Mouse (Mus musculus): ENCODE results near the gene Zdhhc17. TPM values are rescaled to one million over a fixed set of nuclear protein-coding genes. Genes with fewer than 3 reads are reported as not detected.

Gene Zdhhc17
- polyA plus RNA-seq, 1 experiment from 2014 or later: 26.6 TPM

DNA sequence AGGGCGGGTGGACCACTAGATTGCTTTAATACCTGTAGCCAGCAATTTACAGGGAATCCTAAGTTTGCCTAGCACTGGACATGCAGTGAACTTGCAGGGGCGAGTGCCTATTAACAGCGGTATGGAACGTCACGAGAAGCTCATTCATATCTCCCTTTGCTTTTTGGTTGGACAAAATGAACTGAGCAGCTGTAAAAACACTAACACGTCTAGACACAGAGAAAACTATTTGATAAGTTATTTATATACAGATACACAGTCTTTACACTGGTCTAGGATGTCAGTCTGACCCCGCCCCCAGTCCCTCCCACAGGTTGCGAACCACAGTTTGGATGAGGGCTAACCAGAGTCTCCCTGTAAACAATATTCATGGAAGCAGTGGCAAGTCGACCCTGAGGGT, 67.1 kb downstream of the Zdhhc17 start:
- Histone ChIP-seq H3K9ac (ENCODE audit: low read length) (no peak overlapping the region), H3K9me3 (ENCODE audit: control insufficient read depth, low read length) (no peaks in the 10 kb centered on the region), H3K27me3 (ENCODE audit: control insufficient read depth, insufficient read depth, low read length) (no peaks in the 10 kb centered on the region), H3K4me2 (ENCODE audit: low read depth, severe bottlenecking) (no peak overlapping the region), H3K36me3 (ENCODE audit: control insufficient read depth, insufficient read depth, low read length) (peaks cover 15% of the 10 kb centered on the region), H3K4me1 (ENCODE audit: control insufficient read depth, insufficient read depth, low read length) (no peaks in the 10 kb centered on the region), H3K27ac (replicated peaks; ENCODE audit: low read depth, low read length) (no peak overlapping the region), H3K4me3 (ENCODE audit: low read depth, low read length) (no peak overlapping the region)
- ATAC-seq (ENCODE audit: insufficient number of reproducible peaks, low FRiP score, low TSS enrichment, low read depth) (no peak), DNase-seq (ENCODE audit: low spot score) (no peak)
- 91% methylated on average over 9 of the region's 9 CpGs for WGBS

DNA sequence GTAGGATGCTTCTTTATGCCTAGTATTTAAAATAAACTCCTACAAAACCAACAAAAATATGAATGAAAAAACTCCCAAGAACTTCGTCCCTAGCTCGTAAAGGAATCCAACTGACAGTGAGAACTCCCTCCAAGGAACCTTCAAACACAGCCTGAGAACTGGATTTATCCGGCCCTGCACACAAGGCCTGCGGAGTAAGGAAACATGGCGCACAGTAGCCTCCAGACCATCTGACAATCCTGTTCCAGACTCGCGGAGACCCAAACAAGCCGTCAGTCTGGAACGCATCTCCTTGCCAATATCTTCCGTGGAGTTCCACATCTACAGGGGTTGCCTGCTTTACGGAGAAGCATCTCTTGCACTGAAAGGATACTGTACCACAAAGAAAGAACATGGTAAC, 68.0 kb downstream of the Zdhhc17 start:
- H3K36me3 ChIP-seq (ENCODE audit: control insufficient read depth, insufficient read depth, low read length): peaks cover 13% of the 10 kb centered on the region

GRCm38 (mm10) chr10:110940740-110941398, 69.1 kb downstream of the Zdhhc17 start:
- WGBS: 88% methylated on average over 13 of the region's 13 CpGs
- Histone ChIP-seq H3K4me2 (ENCODE audit: low read depth, severe bottlenecking) (no peak overlapping the region), H3K4me1 (ENCODE audit: control insufficient read depth, insufficient read depth, low read length) (no peaks in the 10 kb centered on the region), H3K9me3 (ENCODE audit: control insufficient read depth, low read length) (no peaks in the 10 kb centered on the region), H3K9ac (ENCODE audit: low read length) (no peak overlapping the region), H3K36me3 (ENCODE audit: control insufficient read depth, insufficient read depth, low read length) (peaks cover 11% of the 10 kb centered on the region), H3K27ac (replicated peaks; ENCODE audit: low read depth, low read length) (no peak overlapping the region), H3K27me3 (ENCODE audit: control insufficient read depth, insufficient read depth, low read length) (no peaks in the 10 kb centered on the region), H3K4me3 (ENCODE audit: low read depth, low read length) (no peak overlapping the region)
- ATAC-seq (ENCODE audit: insufficient number of reproducible peaks, low FRiP score, low TSS enrichment, low read depth) (no peak), DNase-seq (ENCODE audit: low spot score) (no peak)

More for the DNA sequence above, 68.0 kb downstream of the Zdhhc17 start:
- H3K27ac ChIP-seq (replicated peaks; ENCODE audit: low read depth, low read length): no peak overlapping the region
- H3K4me1 ChIP-seq (ENCODE audit: control insufficient read depth, insufficient read depth, low read length): no peaks in the 10 kb centered on the region
- no peak overlapping the region for H3K4me2 ChIP-seq (ENCODE audit: low read depth, severe bottlenecking)
- H3K9me3 ChIP-seq (ENCODE audit: control insufficient read depth, low read length): no peaks in the 10 kb centered on the region
- 92% methylated on average over 11 of the region's 11 CpGs for WGBS
- no peaks in the 10 kb centered on the region for H3K27me3 ChIP-seq (ENCODE audit: control insufficient read depth, insufficient read depth, low read length)
- H3K4me3 ChIP-seq (ENCODE audit: low read depth, low read length): no peak overlapping the region
- H3K9ac ChIP-seq (ENCODE audit: low read length): no peak overlapping the region
- DNase-seq (ENCODE audit: low spot score) (no peak), ATAC-seq (ENCODE audit: insufficient number of reproducible peaks, low FRiP score, low TSS enrichment, low read depth) (no peak)

- Histone ChIP-seq H3K4me2 (ENCODE audit: low read depth, severe bottlenecking) (no peak overlapping the region), H3K27me3 (ENCODE audit: control insufficient read depth, insufficient read depth, low read length) (no peaks in the 10 kb centered on the region), H3K4me1 (ENCODE audit: control insufficient read depth, insufficient read depth, low read length) (no peaks in the 10 kb centered on the region), H3K27ac (replicated peaks; ENCODE audit: low read depth, low read length) (no peak overlapping the region), H3K9me3 (ENCODE audit: control insufficient read depth, low read length) (no peaks in the 10 kb centered on the region), H3K36me3 (ENCODE audit: control insufficient read depth, insufficient read depth, low read length) (peaks cover 11% of the 10 kb centered on the region), H3K4me3 (ENCODE audit: low read depth, low read length) (no peak overlapping the region), H3K9ac (ENCODE audit: low read length) (no peak overlapping the region)
- ATAC-seq (ENCODE audit: insufficient number of reproducible peaks, low FRiP score, low TSS enrichment, low read depth) (no peak), DNase-seq (ENCODE audit: low spot score) (no peak)
- WGBS: 91% methylated on average over 4 of the region's 4 CpGs
Observed at GRCm38 (mm10) chr10:110939717-110940116, 70.2 kb downstream of the Zdhhc17 start.

DNA sequence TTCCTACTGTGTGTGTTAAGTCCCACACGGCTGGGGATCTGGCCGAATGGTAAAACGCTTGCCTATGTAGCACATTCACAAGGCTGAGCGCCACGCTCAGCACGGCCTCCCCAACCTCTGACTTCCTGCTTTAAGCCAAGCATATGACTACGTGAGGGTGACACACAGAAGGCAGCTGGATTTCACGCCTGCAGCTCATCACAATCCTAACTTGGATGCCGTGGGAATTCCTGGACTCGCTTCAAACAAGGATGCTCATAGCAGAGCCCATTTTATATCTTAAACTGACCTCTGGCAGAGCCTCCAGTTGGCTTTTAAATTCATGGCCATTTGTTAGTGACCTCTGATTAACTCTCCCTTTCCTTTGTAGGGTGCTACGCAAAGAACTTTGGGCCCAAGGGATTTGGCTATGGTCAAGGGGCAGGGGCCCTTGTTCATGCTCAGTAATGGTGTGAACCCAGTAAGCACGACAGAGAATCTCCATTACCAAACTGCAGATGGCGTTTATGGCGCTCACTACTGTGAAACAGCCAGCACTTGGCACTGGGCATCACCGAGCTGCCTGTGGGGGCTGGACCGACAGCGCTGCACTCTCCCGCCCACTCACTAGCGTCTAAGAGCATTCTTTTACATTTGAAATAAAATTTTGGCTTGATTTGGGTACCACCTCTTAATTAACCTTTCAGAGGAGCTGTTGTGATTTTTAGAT, 70.9 kb downstream of the Zdhhc17 start:
- Histone ChIP-seq H3K27ac (replicated peaks; ENCODE audit: low read depth, low read length) (no peak overlapping the region), H3K27me3 (ENCODE audit: control insufficient read depth, insufficient read depth, low read length) (no peaks in the 10 kb centered on the region), H3K36me3 (ENCODE audit: control insufficient read depth, insufficient read depth, low read length) (peaks cover 11% of the 10 kb centered on the region), H3K4me1 (ENCODE audit: control insufficient read depth, insufficient read depth, low read length) (no peaks in the 10 kb centered on the region), H3K9ac (ENCODE audit: low read length) (no peak overlapping the region), H3K9me3 (ENCODE audit: control insufficient read depth, low read length) (no peaks in the 10 kb centered on the region), H3K4me3 (ENCODE audit: low read depth, low read length) (no peak overlapping the region), H3K4me2 (ENCODE audit: low read depth, severe bottlenecking) (no peak overlapping the region)
- ATAC-seq (ENCODE audit: insufficient number of reproducible peaks, low FRiP score, low TSS enrichment, low read depth) (no peak), DNase-seq (ENCODE audit: low spot score) (no peak)
- WGBS: 90% methylated on average over 19 of the region's 19 CpGs

GRCm38 (mm10) chr10:110938361-110938760, 71.6 kb downstream of the Zdhhc17 start:
- peaks cover 11% of the 10 kb centered on the region for H3K36me3 ChIP-seq (ENCODE audit: control insufficient read depth, insufficient read depth, low read length)
- DNase-seq (ENCODE audit: low spot score): no peak
- WGBS: 96% methylated on average over 7 of the region's 7 CpGs

GRCm38 (mm10) chr10:110935669-110936068, 74.3 kb downstream of the Zdhhc17 start:
- H3K4me3 ChIP-seq (ENCODE audit: low read depth, low read length): no peak overlapping the region
- H3K9ac ChIP-seq (ENCODE audit: low read length): no peak overlapping the region
- WGBS: 87% methylated on average over 7 of the region's 7 CpGs
- peaks cover 6% of the 10 kb centered on the region; the same call in 1 of the 2 replicates for H3K36me3 ChIP-seq (ENCODE audit: control insufficient read depth, insufficient read depth, low read length)
- no peak for ATAC-seq (ENCODE audit: insufficient number of reproducible peaks, low FRiP score, low TSS enrichment, low read depth)
- no peak for DNase-seq (ENCODE audit: low spot score)
- H3K4me1 ChIP-seq (ENCODE audit: control insufficient read depth, insufficient read depth, low read length): 0 out of 2 replicates have a peak, but pooled peaks cover 3% of the 10 kb centered on the region
- no peaks in the 10 kb centered on the region for H3K9me3 ChIP-seq (ENCODE audit: control insufficient read depth, low read length)
- H3K27me3 ChIP-seq (ENCODE audit: control insufficient read depth, insufficient read depth, low read length): no peaks in the 10 kb centered on the region
- H3K27ac ChIP-seq (replicated peaks; ENCODE audit: low read depth, low read length): no peak overlapping the region
- H3K4me2 ChIP-seq (ENCODE audit: low read depth, severe bottlenecking): no peak overlapping the region

More at GRCm38 (mm10) chr10:110938361-110938760, 71.6 kb downstream of the Zdhhc17 start:
- no peaks in the 10 kb centered on the region for H3K4me1 ChIP-seq (ENCODE audit: control insufficient read depth, insufficient read depth, low read length)
- H3K4me3 ChIP-seq (ENCODE audit: low read depth, low read length): no peak overlapping the region
- no peaks in the 10 kb centered on the region for H3K27me3 ChIP-seq (ENCODE audit: control insufficient read depth, insufficient read depth, low read length)
- no peaks in the 10 kb centered on the region for H3K9me3 ChIP-seq (ENCODE audit: control insufficient read depth, low read length)
- ATAC-seq (ENCODE audit: insufficient number of reproducible peaks, low FRiP score, low TSS enrichment, low read depth): no peak
- no peak overlapping the region for H3K9ac ChIP-seq (ENCODE audit: low read length)
- H3K27ac ChIP-seq (replicated peaks; ENCODE audit: low read depth, low read length): no peak overlapping the region
- no peak overlapping the region for H3K4me2 ChIP-seq (ENCODE audit: low read depth, severe bottlenecking)

DNA sequence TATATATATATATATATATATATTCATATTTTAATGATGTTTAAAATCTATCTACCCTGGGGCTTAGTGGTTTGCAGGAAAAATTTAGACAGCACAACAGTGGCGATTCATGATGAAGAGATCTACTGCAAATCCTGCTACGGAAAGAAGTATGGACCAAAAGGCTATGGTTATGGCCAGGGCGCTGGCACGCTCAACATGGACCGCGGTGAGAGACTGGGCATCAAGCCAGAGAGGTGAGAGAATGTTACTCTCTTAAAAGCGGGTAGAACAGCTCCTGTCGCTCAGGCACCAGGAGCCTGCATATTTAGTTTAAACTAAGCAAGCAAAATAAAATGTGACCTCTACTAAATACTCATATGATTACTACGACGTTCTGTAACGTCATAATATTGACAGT, 74.9 kb downstream of the Zdhhc17 start:
- DNase-seq (ENCODE audit: low spot score) (no peak), ATAC-seq (ENCODE audit: insufficient number of reproducible peaks, low FRiP score, low TSS enrichment, low read depth) (no peak)
- WGBS: 95% methylated on average over 11 of the region's 11 CpGs

More for the DNA sequence above, 74.9 kb downstream of the Zdhhc17 start:
- Histone ChIP-seq H3K4me2 (ENCODE audit: low read depth, severe bottlenecking) (no peak overlapping the region), H3K9ac (ENCODE audit: low read length) (no peak overlapping the region), H3K9me3 (ENCODE audit: control insufficient read depth, low read length) (no peaks in the 10 kb centered on the region), H3K36me3 (ENCODE audit: control insufficient read depth, insufficient read depth, low read length) (peaks cover 6% of the 10 kb centered on the region; the same call in 1 of the 2 replicates), H3K27ac (replicated peaks; ENCODE audit: low read depth, low read length) (no peak overlapping the region), H3K4me3 (ENCODE audit: low read depth, low read length) (no peak overlapping the region), H3K27me3 (ENCODE audit: control insufficient read depth, insufficient read depth, low read length) (no peaks in the 10 kb centered on the region), H3K4me1 (ENCODE audit: control insufficient read depth, insufficient read depth, low read length) (peaks cover 7% of the 10 kb centered on the region; the same call in 1 of the 2 replicates)
